Mouse (Mus musculus): ENCODE data around the gene Fam178b. TPM values are rescaled to one million over a fixed set of nuclear protein-coding genes. Genes with fewer than 3 reads are reported as not detected.

Fam178b gene
- total RNA-seq, 2 experiments from 2014 or later = 0.53 TPM; not detected in 1

- intact Hi-C loops (cut with DNase I) = no loop called here
- DNase-seq (ENCODE audit: low spot score in 2 of 2) = peak in 1 of 2 experiments; percentile 57
These were observed 169.7 kb downstream of the Fam178b start for GRCm38 (mm10) chr1:36513310-36513709.

GRCm38 (mm10) chr1:36512966-36513280 is 170.1 kb downstream of the Fam178b start:
- no peak for DNase-seq (ENCODE audit: low spot score in 2 of 2)
- intact Hi-C loops (cut with DNase I) = no loop called here

Small RNA genes lying within 50 kb of the gene (microRNA-seq; reads per million reads assigned to microRNA genes)
- 0 reads per million in 2 experiments for gene Gm24133

Other genes starting within 250 kb of the Fam178b start
- gene Lman2l, start 237.9 kb downstream of the Fam178b start, total RNA-seq (2021) = 10 to 100 TPM; 37.4 to 41.7 TPM
- gene Cnnm4, start 211.6 kb downstream of the Fam178b start, total RNA-seq (2021) = 10 to 100 TPM; 12.6 to 13.5 TPM
- 10 to 100 TPM; 28.7 to 30.4 TPM for gene Cnnm3, start 171.3 kb downstream of the Fam178b start, total RNA-seq (2021)
- gene Ankrd23, start 146.3 kb downstream of the Fam178b start, total RNA-seq (2021) = 1 to 10 TPM; 5.2 to 6.4 TPM
- not detected for gene Gm42417, start 143.8 kb downstream of the Fam178b start, total RNA-seq (2021)
- 10 to 100 TPM; 13.9 to 18.7 TPM for gene Ankrd39, start 135.7 kb downstream of the Fam178b start, total RNA-seq (2021)
- 10 to 100 TPM; 16.2 to 20.2 TPM for gene Sema4c, start 124.8 kb downstream of the Fam178b start, total RNA-seq (2021)
- gene Cox5b, start 8.3 kb upstream of the Fam178b start, total RNA-seq (2021) = 100 to 1,000 TPM; 688 to 718 TPM
- 1 to 10 TPM; 1.3 to 1.7 TPM for gene 4933424G06Rik, start 27.0 kb upstream of the Fam178b start, total RNA-seq (2021)
- 100 to 1,000 TPM; 273 to 294 TPM for gene Actr1b, start 31.2 kb upstream of the Fam178b start, total RNA-seq (2021)
- 1 to 10 TPM; 1.7 TPM for gene Zap70, start 78.6 kb upstream of the Fam178b start, total RNA-seq (2021)